Mouse (Mus musculus) right cerebral cortex, postnatal 4 days (tissue): Measurements from ENCODE around the gene Mettl4.

Experiments used
- DNase-seq: peaks from one replicate; pipeline ENCODE4 v3.0.0-alpha.2; 2022

Gene Mettl4

GRCm38 (mm10) chr17:94749466-94750135 is at the start of gene Mettl4:
Gene Mettl4 (minus strand): TSS chr17:94750019.
- peak; percentile 89 for DNase-seq

- no peak for DNase-seq
Observed at GRCm38 (mm10) chr17:94778871-94779482, 29.2 kb upstream of the Mettl4 start.

DNA sequence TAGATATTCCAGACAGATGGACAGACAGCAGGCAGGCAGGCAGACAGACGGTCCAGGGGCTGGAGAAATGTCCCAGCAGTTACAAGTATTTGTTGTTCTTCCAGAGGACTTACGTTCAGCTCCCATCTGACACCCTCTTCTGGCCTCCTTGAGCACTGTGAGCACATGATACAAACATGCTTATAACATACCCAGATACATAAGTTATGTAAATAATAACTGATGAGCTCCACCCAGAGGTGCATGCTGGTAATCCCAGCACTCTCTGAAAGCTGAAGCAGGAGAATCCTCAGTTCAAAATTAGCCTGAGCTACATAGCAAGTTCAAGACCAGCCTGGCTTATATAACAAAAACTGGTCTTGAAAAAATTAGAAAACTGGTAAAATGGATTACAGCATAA is 18.7 kb upstream of the Mettl4 start:
- DNase-seq: no peak

GRCm38 (mm10) chr17:94764711-94765110 is 14.9 kb upstream of the Mettl4 start:
- no peak for DNase-seq

- no peak for DNase-seq
Observed at GRCm38 (mm10) chr17:94764011-94764410, 14.2 kb upstream of the Mettl4 start.

- no peak for DNase-seq
Observed at GRCm38 (mm10) chr17:94762405-94762804, 12.6 kb upstream of the Mettl4 start.

GRCm38 (mm10) chr17:94750136-94750729 is 414 bp upstream of the Mettl4 start:
- no peak for DNase-seq

GRCm38 (mm10) chr17:94738173-94738572 is 11.6 kb downstream of the Mettl4 start:
- DNase-seq: no peak

DNA sequence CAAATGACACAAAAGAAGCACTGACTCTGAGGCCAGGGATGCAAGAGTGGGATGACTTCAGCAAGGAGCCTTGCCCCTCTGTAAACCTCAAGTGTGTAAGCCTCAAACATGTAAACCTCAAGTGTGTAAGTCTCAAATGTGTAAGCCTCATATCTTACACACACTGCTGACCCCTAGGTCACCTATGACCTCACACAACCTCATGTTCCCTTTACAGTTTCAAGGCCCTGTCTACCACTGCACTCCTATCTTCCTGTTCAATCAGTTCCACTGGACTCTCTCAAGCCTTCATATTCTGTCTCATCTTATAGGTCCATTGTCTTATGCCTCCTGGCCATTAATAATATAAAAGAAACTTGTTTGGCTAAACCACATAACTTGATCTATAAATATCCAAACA is 13.9 kb downstream of the Mettl4 start:
- no peak for DNase-seq

GRCm38 (mm10) chr17:94735437-94735836 is 14.4 kb downstream of the Mettl4 start:
- DNase-seq: peak; percentile 41

DNA sequence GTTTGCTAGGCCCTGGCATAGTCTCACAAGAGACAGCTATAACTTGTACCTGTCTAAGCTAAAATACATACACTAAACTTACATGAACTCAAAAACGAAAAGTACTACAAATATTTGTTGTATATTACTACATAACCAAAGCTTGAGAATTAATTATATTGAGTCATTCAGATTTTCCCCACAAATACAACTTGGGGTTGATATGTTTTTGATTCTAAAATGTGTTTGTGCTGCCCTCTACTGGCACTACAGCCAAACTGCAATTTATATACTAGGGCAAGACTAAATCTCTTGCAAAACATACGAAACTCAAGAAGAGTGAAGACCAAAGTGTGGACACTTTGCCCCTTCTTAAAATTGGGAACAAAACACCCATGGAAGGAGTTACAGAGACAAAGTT is 19.4 kb downstream of the Mettl4 start:
- peak; percentile 54 for DNase-seq

- DNase-seq: no peak
Observed at GRCm38 (mm10) chr17:94726750-94727149, 23.1 kb downstream of the Mettl4 start.

GRCm38 (mm10) chr17:94673515-94674317 is 76.1 kb downstream of the Mettl4 start:
- no peak for DNase-seq
